Mouse (Mus musculus): ENCODE measurements around the gene Tmem239. TPM values are rescaled to one million over a fixed set of nuclear protein-coding genes. Genes with fewer than 3 reads are reported as not detected.

The Tmem239 gene
- total and polyA plus RNA-seq, 3 experiments: not detected

- DNase-seq (ENCODE audit: low spot score) (no peak), ATAC-seq (ENCODE audit: extremely low read depth, insufficient number of reproducible peaks, low FRiP score, poor library complexity, severe bottlenecking) (no peak)
- Histone ChIP-seq H3K4me3 (ENCODE audit: low read depth, low read length) (no peak overlapping the region), H3K27me3 (ENCODE audit: insufficient read depth, low read length) (no peaks in the 10 kb centered on the region), H3K9me3 (replicated peaks) (no peaks in the 10 kb centered on the region), H3K36me3 (replicated peaks) (peaks cover 74% of the 10 kb centered on the region), H3K4me1 (ENCODE audit: insufficient read depth, low read depth, low read length) (peaks cover 31% of the 10 kb centered on the region)
- TF ChIP-seq CTCF (IDR thresholded peaks at IDR 0.05; ENCODE audit: low read depth, low read length) (no peak), GATA1 (IDR thresholded peaks at IDR 0.05; ENCODE audit: borderline replicate concordance, low read length) (no peak), TAL1 (conservative IDR thresholded peaks at IDR 0.05; ENCODE audit: low read depth, low read length) (no peak), POLR2AphosphoS5 (IDR thresholded peaks at IDR 0.05; ENCODE audit: insufficient replicate concordance, low read depth, low read length) (no peak), GATA2 (IDR thresholded peaks at IDR 0.05; ENCODE audit: borderline replicate concordance, low read depth, low read length) (no peak)
Measured at GRCm38 (mm10) chr2:130430484-130430883, 24.2 kb downstream of the Tmem239 start.

GRCm38 (mm10) chr2:130432157-130432556, 25.9 kb downstream of the Tmem239 start:
- DNase-seq (ENCODE audit: low spot score) (no peak), ATAC-seq (ENCODE audit: extremely low read depth, insufficient number of reproducible peaks, low FRiP score, poor library complexity, severe bottlenecking) (no peak)
- peaks cover 72% of the 10 kb centered on the region for H3K36me3 ChIP-seq (replicated peaks)
- no peaks in the 10 kb centered on the region for H3K9me3 ChIP-seq (replicated peaks)
- H3K4me1 ChIP-seq (ENCODE audit: insufficient read depth, low read depth, low read length): peaks cover 27% of the 10 kb centered on the region
- no peak overlapping the region for H3K4me3 ChIP-seq (ENCODE audit: low read depth, low read length)
- H3K27me3 ChIP-seq (ENCODE audit: insufficient read depth, low read length): no peaks in the 10 kb centered on the region
- no peak for TF ChIP-seq GATA2 (IDR thresholded peaks at IDR 0.05; ENCODE audit: borderline replicate concordance, low read depth, low read length)
- no peak for TF ChIP-seq GATA1 (IDR thresholded peaks at IDR 0.05; ENCODE audit: borderline replicate concordance, low read length)
- no peak for TF ChIP-seq POLR2AphosphoS5 (IDR thresholded peaks at IDR 0.05; ENCODE audit: insufficient replicate concordance, low read depth, low read length)
- TF ChIP-seq CTCF (IDR thresholded peaks at IDR 0.05; ENCODE audit: low read depth, low read length): no peak
- no peak for TF ChIP-seq TAL1 (conservative IDR thresholded peaks at IDR 0.05; ENCODE audit: low read depth, low read length)

DNA sequence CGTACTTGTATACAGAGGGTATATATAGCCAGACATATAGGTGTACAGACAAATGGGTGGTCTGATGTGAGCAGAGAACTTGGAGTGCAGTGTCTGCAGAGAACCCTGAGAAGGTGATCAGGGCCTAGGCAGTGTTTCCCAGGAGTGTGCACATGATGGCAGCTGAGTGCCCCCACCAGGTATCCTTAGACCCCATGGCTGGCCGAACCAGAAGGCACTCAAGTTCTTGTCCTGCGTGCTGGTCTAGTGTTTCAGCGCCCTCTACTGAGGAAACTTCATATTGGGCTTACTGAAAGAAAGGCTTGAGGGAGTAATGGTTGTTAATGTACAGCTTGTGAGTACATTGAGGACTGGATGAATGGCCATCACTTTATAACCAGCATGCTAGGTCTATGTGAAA, 26.9 kb downstream of the Tmem239 start:
- peaks cover 73% of the 10 kb centered on the region for H3K36me3 ChIP-seq (replicated peaks)
- H3K9me3 ChIP-seq (replicated peaks): no peaks in the 10 kb centered on the region
- H3K4me1 ChIP-seq (ENCODE audit: insufficient read depth, low read depth, low read length): peaks cover 19% of the 10 kb centered on the region
- TF ChIP-seq CTCF (IDR thresholded peaks at IDR 0.05; ENCODE audit: low read depth, low read length) (peak; percentile 26), GATA1 (IDR thresholded peaks at IDR 0.05; ENCODE audit: borderline replicate concordance, low read length) (no peak), GATA2 (IDR thresholded peaks at IDR 0.05; ENCODE audit: borderline replicate concordance, low read depth, low read length) (no peak)
- ATAC-seq (ENCODE audit: extremely low read depth, insufficient number of reproducible peaks, low FRiP score, poor library complexity, severe bottlenecking) (no peak), DNase-seq (ENCODE audit: low spot score) (peak; percentile 19)
- H3K4me3 ChIP-seq (ENCODE audit: low read depth, low read length): no peak overlapping the region
- no peaks in the 10 kb centered on the region for H3K27me3 ChIP-seq (ENCODE audit: insufficient read depth, low read length)

DNA sequence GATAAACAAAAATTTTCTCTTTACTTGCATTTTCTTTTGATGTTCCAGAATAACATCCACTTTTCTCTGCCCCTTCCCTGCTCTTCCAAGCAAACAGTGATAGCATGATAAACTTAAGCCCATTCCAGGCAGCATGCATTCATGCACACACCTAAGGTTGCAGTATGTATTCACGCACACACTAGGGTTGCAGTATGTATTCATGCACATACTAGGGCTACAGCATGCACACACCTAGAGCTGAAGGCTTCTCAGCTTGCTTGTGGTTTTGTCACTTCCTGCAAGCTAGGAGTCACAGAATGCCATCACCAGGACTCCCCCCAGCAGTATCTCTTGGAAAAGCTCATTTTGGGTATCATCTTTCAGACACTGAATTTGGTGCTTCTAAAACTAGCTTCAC, 30.5 kb downstream of the Tmem239 start:
- Histone ChIP-seq H3K4me3 (ENCODE audit: low read depth, low read length) (no peak overlapping the region), H3K9me3 (replicated peaks) (no peaks in the 10 kb centered on the region), H3K4me1 (ENCODE audit: insufficient read depth, low read depth, low read length) (peaks cover 10% of the 10 kb centered on the region), H3K36me3 (replicated peaks) (peaks cover 82% of the 10 kb centered on the region), H3K27me3 (ENCODE audit: insufficient read depth, low read length) (no peaks in the 10 kb centered on the region)
- TF ChIP-seq POLR2AphosphoS5 (IDR thresholded peaks at IDR 0.05; ENCODE audit: insufficient replicate concordance, low read depth, low read length) (no peak), TAL1 (conservative IDR thresholded peaks at IDR 0.05; ENCODE audit: low read depth, low read length) (no peak), GATA2 (IDR thresholded peaks at IDR 0.05; ENCODE audit: borderline replicate concordance, low read depth, low read length) (no peak), GATA1 (IDR thresholded peaks at IDR 0.05; ENCODE audit: borderline replicate concordance, low read length) (no peak), CTCF (IDR thresholded peaks at IDR 0.05; ENCODE audit: low read depth, low read length) (no peak)
- DNase-seq (ENCODE audit: low spot score) (no peak), ATAC-seq (ENCODE audit: extremely low read depth, insufficient number of reproducible peaks, low FRiP score, poor library complexity, severe bottlenecking) (no peak)

DNA sequence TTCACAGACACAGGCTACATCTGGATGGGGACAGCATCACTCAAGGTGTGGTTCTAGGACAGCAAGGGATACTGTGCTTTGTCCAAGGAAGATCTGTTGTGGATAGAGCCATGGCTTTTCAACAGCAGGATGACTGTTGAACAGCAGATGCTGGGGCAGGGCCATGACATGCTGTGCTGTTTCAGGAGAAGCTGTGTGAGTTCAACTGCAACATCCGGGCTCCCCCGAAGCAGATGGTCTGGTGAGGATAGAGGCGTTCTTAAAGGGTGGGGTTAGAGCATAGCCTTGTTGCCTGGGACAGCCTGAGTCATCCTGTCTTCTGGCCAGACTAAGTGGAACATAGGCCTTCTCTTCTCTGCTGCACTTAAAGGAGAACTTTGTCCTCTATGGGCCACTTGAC, 32.6 kb downstream of the Tmem239 start:
- Histone ChIP-seq H3K4me1 (ENCODE audit: insufficient read depth, low read depth, low read length) (peaks cover 3% of the 10 kb centered on the region), H3K9me3 (replicated peaks) (no peaks in the 10 kb centered on the region), H3K27me3 (ENCODE audit: insufficient read depth, low read length) (no peaks in the 10 kb centered on the region), H3K36me3 (replicated peaks) (peaks cover 83% of the 10 kb centered on the region), H3K4me3 (ENCODE audit: low read depth, low read length) (no peak overlapping the region)
- DNase-seq (ENCODE audit: low spot score): no peak
- ATAC-seq (ENCODE audit: extremely low read depth, insufficient number of reproducible peaks, low FRiP score, poor library complexity, severe bottlenecking): no peak
- TF ChIP-seq GATA1 (IDR thresholded peaks at IDR 0.05; ENCODE audit: borderline replicate concordance, low read length): no peak
- TF ChIP-seq POLR2AphosphoS5 (IDR thresholded peaks at IDR 0.05; ENCODE audit: insufficient replicate concordance, low read depth, low read length): no peak
- no peak for TF ChIP-seq TAL1 (conservative IDR thresholded peaks at IDR 0.05; ENCODE audit: low read depth, low read length)

DNA sequence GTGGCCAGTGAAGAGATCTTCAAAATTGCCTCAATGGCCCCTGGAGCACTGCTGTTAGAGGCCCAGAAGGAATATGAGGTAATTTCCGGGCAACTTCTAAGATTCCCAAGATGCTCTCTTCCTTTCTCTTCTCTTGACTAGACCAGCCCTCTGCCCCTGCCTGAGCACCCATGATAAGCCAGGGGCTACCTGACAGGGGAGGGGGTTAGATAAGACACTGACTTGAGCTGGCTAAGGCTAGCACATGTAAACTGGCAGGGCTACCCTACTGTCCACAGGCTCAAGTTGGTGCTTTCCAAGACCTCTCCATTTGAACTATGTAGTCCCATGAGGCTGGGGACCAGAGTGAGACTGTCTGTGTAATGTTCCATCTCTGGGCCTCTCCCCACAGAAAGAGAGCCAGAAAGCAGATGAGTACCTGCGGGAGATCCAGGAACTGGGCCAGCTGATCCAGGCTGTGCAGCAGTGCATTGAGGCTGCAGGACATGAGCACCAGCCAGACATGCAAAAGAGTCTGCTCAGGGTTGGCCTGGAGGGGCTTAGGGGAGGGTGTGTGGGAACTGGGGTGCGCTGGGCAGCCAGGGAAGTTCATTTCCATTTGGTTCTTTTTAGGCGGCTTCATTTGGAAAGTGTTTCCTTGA, 33.7 kb downstream of the Tmem239 start:
- Histone ChIP-seq H3K4me3 (ENCODE audit: low read depth, low read length) (no peak overlapping the region), H3K9me3 (replicated peaks) (no peaks in the 10 kb centered on the region), H3K27me3 (ENCODE audit: insufficient read depth, low read length) (no peaks in the 10 kb centered on the region), H3K4me1 (ENCODE audit: insufficient read depth, low read depth, low read length) (no peaks in the 10 kb centered on the region), H3K36me3 (replicated peaks) (peaks cover 87% of the 10 kb centered on the region)
- no peak for ATAC-seq (ENCODE audit: extremely low read depth, insufficient number of reproducible peaks, low FRiP score, poor library complexity, severe bottlenecking)
- no peak for DNase-seq (ENCODE audit: low spot score)
- no peak for TF ChIP-seq GATA1 (IDR thresholded peaks at IDR 0.05; ENCODE audit: borderline replicate concordance, low read length)
- no peak for TF ChIP-seq POLR2AphosphoS5 (IDR thresholded peaks at IDR 0.05; ENCODE audit: insufficient replicate concordance, low read depth, low read length)
- no peak for TF ChIP-seq CTCF (IDR thresholded peaks at IDR 0.05; ENCODE audit: low read depth, low read length)
- TF ChIP-seq GATA2 (IDR thresholded peaks at IDR 0.05; ENCODE audit: borderline replicate concordance, low read depth, low read length): no peak
- no peak for TF ChIP-seq TAL1 (conservative IDR thresholded peaks at IDR 0.05; ENCODE audit: low read depth, low read length)
